Mouse (Mus musculus) thymus, adult 2 months (tissue): Measurements from ENCODE around the gene Smug1. TPM values are rescaled to one million over a fixed set of nuclear protein-coding genes. Genes with fewer than 3 reads are reported as not detected.

Source experiments
- DNase-seq: peaks from one replicate; pipeline ENCODE4 v3.0.0; 2021
- H3K27ac ChIP-seq: fragments of 200-500 bp; 2 replicates; pipeline ENCODE4 v1.5.1; 2012; ENCODE audit warnings: low read length, control low read depth; ENCODE audit not compliant: control insufficient read depth, insufficient read depth
- H3K27me3 ChIP-seq: fragments of 200-500 bp; 2 replicates; pipeline ENCODE4 v1.6.1; 2012; ENCODE audit warnings: mild to moderate bottlenecking, low read length, moderate library complexity, mixed read lengths; ENCODE audit not compliant: control insufficient read depth, insufficient read depth
- H3K36me3 ChIP-seq: fragments of 200-500 bp; 2 replicates; pipeline ENCODE4 v1.6.1; 2012; ENCODE audit warnings: mild to moderate bottlenecking, low read length, moderate library complexity; ENCODE audit not compliant: control insufficient read depth, insufficient read depth
- H3K4me1 ChIP-seq: fragments of 200-500 bp; replicated peaks from 2 replicates; pipeline ENCODE4 v1.6.1; 2012; ENCODE audit warnings: low read length; ENCODE audit not compliant: control insufficient read depth, insufficient read depth
- H3K4me3 ChIP-seq: fragments of 200-500 bp; 2 replicates; pipeline ENCODE4 v1.5.1; 2012; ENCODE audit warnings: mild to moderate bottlenecking, low read length, control low read depth, moderate library complexity; ENCODE audit not compliant: control insufficient read depth, insufficient read depth
- CTCF ChIP-seq: fragments of 200-500 bp; IDR thresholded peaks from 2 replicates; pipeline ENCODE4 v1.5.1; 2012; ENCODE audit warnings: mild to moderate bottlenecking, control low read depth, low read length, moderate library complexity, borderline replicate concordance; ENCODE audit not compliant: control insufficient read depth, poor library complexity, insufficient read depth; ENCODE audit errors: extremely low read depth
- POLR2A ChIP-seq: fragments of 200-500 bp; IDR thresholded peaks from 2 replicates; pipeline ENCODE4 v1.6.1; 2012; ENCODE audit warnings: mild to moderate bottlenecking, low read length, control low read depth, moderate library complexity; ENCODE audit not compliant: control insufficient read depth, poor library complexity, insufficient read depth; ENCODE audit errors: extremely low read depth
- WGBS: fragments of 180-500 bp; shearing (Covaris S2); methylation state at CpG from one replicate; pipeline ENCODE4 v1.1.7; 2018; 5-methylcytosine and 5-hydroxymethylcytosine counted together
- polyA plus RNA-seq: library from polyadenylated mRNA; depleted of rRNA; stranded (reverse); fragments of >200 nt; gene quantifications from 2 replicates; pipeline ENCODE4 v1.2.3, GENCODE M21; 2012

Smug1 gene
- polyA plus RNA-seq, 1 experiment: 25.1 TPM

DNA sequence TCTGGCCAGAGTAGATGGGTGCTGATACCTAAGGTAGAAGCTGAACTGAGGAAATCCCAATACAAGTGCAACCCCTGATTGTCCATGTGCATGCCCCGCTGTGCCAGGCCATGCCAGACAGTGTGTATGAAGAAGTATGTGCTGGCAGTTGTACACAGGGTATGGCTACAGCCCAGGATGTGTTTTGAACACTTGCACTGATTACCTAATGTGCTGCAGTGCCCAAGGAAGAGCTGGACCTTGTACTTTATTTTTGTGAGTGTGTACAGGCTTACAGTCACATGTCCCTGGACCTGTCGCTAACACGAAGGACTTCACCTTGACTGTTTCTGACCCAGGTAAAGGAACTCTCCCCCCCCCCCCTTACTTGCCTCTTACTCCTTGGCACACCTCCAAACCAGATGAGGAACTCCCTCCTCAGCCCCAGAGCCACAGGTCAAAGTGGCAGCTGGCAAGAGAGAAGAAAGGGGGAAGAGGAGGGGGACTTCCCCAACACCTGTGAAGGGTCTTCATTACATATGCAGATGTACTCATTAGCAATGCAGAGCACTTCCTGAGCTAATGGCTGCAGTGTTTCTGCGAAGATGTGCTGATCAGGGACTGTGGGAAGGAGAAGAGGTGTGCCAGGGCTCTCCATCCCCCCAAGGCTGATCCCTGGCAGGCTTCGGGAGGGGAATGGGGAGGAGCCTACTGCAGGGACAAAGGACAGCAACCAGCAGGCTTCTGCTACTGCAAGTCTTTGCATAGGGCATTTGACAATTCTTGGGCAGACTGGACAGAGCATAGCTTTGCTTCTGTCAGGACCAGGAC is 32.4 kb downstream of the Smug1 start:
- WGBS: 14% methylated on average over 5 of the region's 5 CpGs
- Histone ChIP-seq H3K4me1 (no peaks in the 10 kb centered on the region), H3K27ac (no peak overlapping the region), H3K36me3 (no peaks in the 10 kb centered on the region), H3K27me3 (no peaks in the 10 kb centered on the region; the same call in 1 of the 2 replicates), H3K4me3 (no peak overlapping the region)
- TF ChIP-seq POLR2A (no peak), CTCF (no peak)
- no peak for DNase-seq

DNA sequence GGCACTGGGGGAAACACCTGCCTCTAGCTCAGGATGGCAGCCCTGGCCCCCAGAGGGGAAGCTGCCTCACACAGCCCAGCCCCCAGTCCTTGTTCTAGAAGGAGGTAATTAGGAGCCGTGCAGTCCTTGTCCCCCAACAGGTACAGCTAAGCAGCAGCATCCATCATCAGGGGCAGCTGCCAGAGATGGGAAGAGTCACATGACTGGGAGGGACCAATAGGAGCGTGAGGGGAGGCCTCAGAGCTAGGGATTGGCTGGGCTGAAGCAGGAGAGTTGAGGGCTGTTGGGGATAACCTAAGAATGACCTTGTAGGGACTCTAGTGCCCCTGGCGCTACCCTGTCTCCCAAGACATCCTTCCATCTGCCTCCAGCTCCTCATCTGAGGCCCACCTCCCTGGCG is 33.1 kb downstream of the Smug1 start:
- no peak overlapping the region for H3K27ac ChIP-seq
- H3K4me1 ChIP-seq: no peaks in the 10 kb centered on the region
- no peaks in the 10 kb centered on the region; the same call in 1 of the 2 replicates for H3K27me3 ChIP-seq
- 51% methylated on average over 4 of the region's 4 CpGs for WGBS
- no peak for TF ChIP-seq CTCF
- H3K4me3 ChIP-seq: no peak overlapping the region
- peak; percentile 5 for DNase-seq
- no peaks in the 10 kb centered on the region for H3K36me3 ChIP-seq

DNA sequence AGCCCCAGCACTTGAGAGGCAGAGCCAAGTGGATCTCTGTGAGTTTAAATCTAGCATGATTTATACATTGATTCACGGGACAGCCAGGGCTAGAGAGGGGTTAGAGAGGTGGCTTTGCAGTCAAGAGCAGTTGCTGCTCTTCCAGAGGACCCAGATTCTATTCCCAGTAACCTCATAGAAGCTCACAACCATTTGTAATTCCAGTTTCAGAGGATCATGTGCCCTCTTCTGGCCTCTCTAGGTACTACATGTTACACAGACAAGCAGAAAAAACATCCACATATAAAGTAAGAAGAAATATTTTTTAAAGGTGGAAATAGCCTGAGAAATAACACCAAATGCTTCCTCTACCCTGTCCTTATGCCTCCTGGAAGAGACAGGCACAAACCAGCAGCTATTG is 36.2 kb downstream of the Smug1 start:
- H3K4me3 ChIP-seq: no peak overlapping the region
- H3K4me1 ChIP-seq: no peaks in the 10 kb centered on the region
- H3K36me3 ChIP-seq: no peaks in the 10 kb centered on the region
- no peak overlapping the region for H3K27ac ChIP-seq
- DNase-seq: peak; percentile 33
- WGBS: 85% methylated on average over 1 of the region's 1 CpGs
- no peak for TF ChIP-seq POLR2A
- no peaks in the 10 kb centered on the region; the same call in 1 of the 2 replicates for H3K27me3 ChIP-seq

DNA sequence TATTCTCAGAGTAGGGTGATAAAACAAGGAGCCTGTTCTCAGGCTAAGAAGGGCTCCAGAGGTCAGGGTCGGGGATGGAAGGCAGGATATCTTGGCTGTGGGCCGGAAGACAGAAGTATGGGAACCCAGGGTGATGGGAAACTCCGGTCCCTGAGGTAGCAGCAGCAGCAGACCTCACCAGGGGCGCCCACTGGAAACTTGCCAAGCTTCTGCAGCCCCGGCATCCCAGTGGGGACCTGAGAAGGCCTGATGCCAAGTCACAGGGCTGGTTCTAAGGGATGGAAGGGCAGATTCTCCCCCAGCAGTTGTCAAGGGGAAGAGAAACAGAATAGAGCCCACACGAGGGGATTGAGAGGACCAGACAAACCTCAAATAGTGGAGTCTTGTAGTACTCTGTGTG is 37.6 kb downstream of the Smug1 start:
- H3K36me3 ChIP-seq: no peaks in the 10 kb centered on the region
- H3K27ac ChIP-seq: no peak overlapping the region
- H3K4me1 ChIP-seq: no peaks in the 10 kb centered on the region
- no peak overlapping the region for H3K4me3 ChIP-seq
- no peak for DNase-seq
- WGBS: 67% methylated on average over 6 of the region's 6 CpGs
- H3K27me3 ChIP-seq: no peaks in the 10 kb centered on the region; the same call in 1 of the 2 replicates
- TF ChIP-seq POLR2A: no peak
- no peak for TF ChIP-seq CTCF

- Histone ChIP-seq H3K27ac (no peak overlapping the region), H3K4me1 (no peaks in the 10 kb centered on the region), H3K4me3 (no peak overlapping the region), H3K36me3 (no peaks in the 10 kb centered on the region), H3K27me3 (no peaks in the 10 kb centered on the region; the same call in 1 of the 2 replicates)
- no peak for DNase-seq
- TF ChIP-seq CTCF: no peak
- no peak for TF ChIP-seq POLR2A
- 74% methylated on average over 1 of the region's 1 CpGs for WGBS
These were observed 38.6 kb downstream of the Smug1 start for GRCm38 (mm10) chr15:103128056-103128833.

DNA sequence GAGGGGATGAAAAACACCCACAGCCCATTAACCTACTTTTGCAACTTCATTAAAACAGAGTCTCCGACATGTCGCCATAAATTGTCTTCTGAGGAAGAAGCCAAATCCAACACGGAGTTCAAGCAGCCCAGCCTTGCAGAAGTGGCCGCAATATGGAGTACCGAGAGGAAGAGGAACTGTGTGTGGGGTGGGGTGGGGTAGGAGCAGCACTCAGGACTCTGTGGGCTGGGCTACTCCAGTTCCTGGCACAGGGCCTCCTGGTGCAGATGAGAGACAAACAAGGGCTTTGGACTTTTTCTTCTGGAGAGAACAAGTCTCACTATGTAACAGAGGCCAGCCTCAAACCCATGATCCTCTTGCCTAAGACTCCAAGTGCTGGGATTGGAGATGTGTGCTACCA is 40.9 kb downstream of the Smug1 start:
- 8% methylated on average over 5 of the region's 5 CpGs for WGBS
- H3K27me3 ChIP-seq: no peaks in the 10 kb centered on the region
- DNase-seq: no peak

More for the DNA sequence above, 40.9 kb downstream of the Smug1 start:
- Histone ChIP-seq H3K4me1 (no peaks in the 10 kb centered on the region), H3K4me3 (no peak overlapping the region), H3K27ac (no peak overlapping the region), H3K36me3 (no peaks in the 10 kb centered on the region)
- no peak for TF ChIP-seq CTCF
- no peak for TF ChIP-seq POLR2A
